Mouse (Mus musculus): ENCODE measurements around the gene D430019H16Rik. TPM values are rescaled to one million over a fixed set of nuclear protein-coding genes. Genes with fewer than 3 reads are reported as not detected.

D430019H16Rik gene
- polyA plus RNA-seq, 1 experiment = not detected

- Histone ChIP-seq H3K4me1 (no peaks in the 10 kb centered on the region), H3K36me3 (replicated peaks; ENCODE audit: low read length) (no peaks in the 10 kb centered on the region), H3K9me3 (peaks cover 52% of the 10 kb centered on the region), H3K27me3 (replicated peaks) (no peaks in the 10 kb centered on the region), H3K4me3 (replicated peaks) (no peak overlapping the region)
- TF ChIP-seq GATA1 (IDR thresholded peaks at IDR 0.05; ENCODE audit: borderline replicate concordance, low read length) (no peak), FLI1 (IDR thresholded peaks at IDR 0.05; ENCODE audit: low read length) (no peak)
Measured at GRCm38 (mm10) chr12:105443569-105443968, 10.1 kb upstream of the D430019H16Rik start.

- Histone ChIP-seq H3K4me1 (no peaks in the 10 kb centered on the region), H3K4me3 (replicated peaks) (no peak overlapping the region), H3K27me3 (replicated peaks) (no peaks in the 10 kb centered on the region), H3K9me3 (peaks cover 55% of the 10 kb centered on the region), H3K36me3 (replicated peaks; ENCODE audit: low read length) (no peaks in the 10 kb centered on the region)
- no peak for TF ChIP-seq GATA1 (IDR thresholded peaks at IDR 0.05; ENCODE audit: borderline replicate concordance, low read length)
- TF ChIP-seq FLI1 (IDR thresholded peaks at IDR 0.05; ENCODE audit: low read length) = no peak
Measured at GRCm38 (mm10) chr12:105445767-105446166, 7.9 kb upstream of the D430019H16Rik start.

- no peak overlapping the region for H3K4me3 ChIP-seq (replicated peaks)
- TF ChIP-seq GATA1 (IDR thresholded peaks at IDR 0.05; ENCODE audit: borderline replicate concordance, low read length) (no peak), FLI1 (IDR thresholded peaks at IDR 0.05; ENCODE audit: low read length) (no peak)
- H3K4me1 ChIP-seq = peaks cover 4% of the 10 kb centered on the region; the same call in 1 of the 2 replicates
- peaks cover 12% of the 10 kb centered on the region for H3K27me3 ChIP-seq (replicated peaks)
- peaks cover 43% of the 10 kb centered on the region for H3K9me3 ChIP-seq
- H3K36me3 ChIP-seq (replicated peaks; ENCODE audit: low read length) = no peaks in the 10 kb centered on the region
Measured at GRCm38 (mm10) chr12:105449239-105449638, 4.4 kb upstream of the D430019H16Rik start.

GRCm38 (mm10) chr12:105454258-105455062 lies 804 bp downstream of the D430019H16Rik start:
- H3K36me3 ChIP-seq (replicated peaks; ENCODE audit: low read length) = no peaks in the 10 kb centered on the region
- no peak overlapping the region for H3K4me3 ChIP-seq (replicated peaks)
- peaks cover 4% of the 10 kb centered on the region; the same call in 1 of the 2 replicates for H3K4me1 ChIP-seq
- peaks cover 3% of the 10 kb centered on the region; the same call in 1 of the 2 replicates for H3K9me3 ChIP-seq
- peaks cover 27% of the 10 kb centered on the region for H3K27me3 ChIP-seq (replicated peaks)
- TF ChIP-seq FLI1 (IDR thresholded peaks at IDR 0.05; ENCODE audit: low read length) (no peak), GATA1 (IDR thresholded peaks at IDR 0.05; ENCODE audit: borderline replicate concordance, low read length) (no peak)

DNA sequence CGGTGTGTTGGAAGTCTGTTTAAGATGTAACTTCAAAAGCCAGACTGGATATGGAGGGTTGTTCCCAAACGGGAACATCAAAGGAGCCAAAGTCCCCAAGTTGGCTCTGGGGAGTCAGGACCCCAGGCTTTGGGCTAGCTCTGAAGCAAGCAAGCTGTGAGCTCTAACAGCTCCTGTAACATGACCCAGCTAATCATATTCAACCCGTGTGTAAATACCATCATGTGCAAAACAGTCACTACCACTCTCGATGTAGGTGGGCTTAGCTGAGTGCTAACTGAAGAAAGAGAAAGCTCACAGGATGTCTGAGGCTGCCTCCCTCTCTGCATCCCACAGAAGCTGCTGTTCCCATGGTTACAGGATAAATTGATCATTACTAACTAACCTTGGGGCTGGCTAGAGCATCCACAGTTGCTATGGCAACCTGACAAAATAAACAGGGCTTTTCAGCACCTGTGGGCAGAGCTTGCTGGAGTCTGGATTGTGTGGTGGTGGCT lies 1.5 kb downstream of the D430019H16Rik start:
- Histone ChIP-seq H3K27me3 (replicated peaks) (peaks cover 27% of the 10 kb centered on the region), H3K4me1 (peaks cover 4% of the 10 kb centered on the region; the same call in 1 of the 2 replicates), H3K4me3 (replicated peaks) (no peak overlapping the region), H3K36me3 (replicated peaks; ENCODE audit: low read length) (no peaks in the 10 kb centered on the region), H3K9me3 (peaks cover 3% of the 10 kb centered on the region; the same call in 1 of the 2 replicates)
- TF ChIP-seq GATA1 (IDR thresholded peaks at IDR 0.05; ENCODE audit: borderline replicate concordance, low read length) (no peak), FLI1 (IDR thresholded peaks at IDR 0.05; ENCODE audit: low read length) (no peak)

- no peak for TF ChIP-seq FLI1 (IDR thresholded peaks at IDR 0.05; ENCODE audit: low read length)
- no peak for TF ChIP-seq GATA1 (IDR thresholded peaks at IDR 0.05; ENCODE audit: borderline replicate concordance, low read length)
- Histone ChIP-seq H3K36me3 (replicated peaks; ENCODE audit: low read length) (no peaks in the 10 kb centered on the region), H3K9me3 (no peaks in the 10 kb centered on the region), H3K4me1 (peaks cover 3% of the 10 kb centered on the region; the same call in 1 of the 2 replicates), H3K27me3 (replicated peaks) (peaks cover 20% of the 10 kb centered on the region), H3K4me3 (replicated peaks) (no peak overlapping the region)
Measured at GRCm38 (mm10) chr12:105458791-105459190, 5.1 kb downstream of the D430019H16Rik start.

DNA sequence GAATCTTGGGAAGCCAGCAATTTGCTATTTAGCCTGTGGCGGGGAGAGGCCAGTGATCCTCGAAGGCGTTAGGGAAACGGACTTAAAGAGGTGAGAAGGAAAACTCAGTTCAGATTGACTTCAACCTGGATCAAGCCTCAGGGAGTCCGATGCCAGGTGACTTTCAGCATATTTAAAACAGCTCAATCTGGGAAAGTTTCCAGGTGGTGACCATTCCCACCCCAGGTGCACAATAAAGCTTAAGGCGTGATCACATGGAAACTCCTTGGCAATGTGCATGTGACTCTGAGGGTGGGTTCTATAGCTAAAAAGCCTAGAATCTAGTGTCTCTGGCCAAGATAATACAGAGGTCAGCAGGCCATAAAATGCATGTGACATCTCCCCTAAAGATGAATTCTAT lies 7.4 kb downstream of the D430019H16Rik start:
- TF ChIP-seq GATA1 (IDR thresholded peaks at IDR 0.05; ENCODE audit: borderline replicate concordance, low read length) (no peak), FLI1 (IDR thresholded peaks at IDR 0.05; ENCODE audit: low read length) (no peak)
- H3K9me3 ChIP-seq = no peaks in the 10 kb centered on the region
- no peak overlapping the region for H3K4me3 ChIP-seq (replicated peaks)
- no peaks in the 10 kb centered on the region for H3K36me3 ChIP-seq (replicated peaks; ENCODE audit: low read length)
- no peaks in the 10 kb centered on the region for H3K27me3 ChIP-seq (replicated peaks)
- no peaks in the 10 kb centered on the region for H3K4me1 ChIP-seq

- H3K36me3 ChIP-seq (replicated peaks; ENCODE audit: low read length) = no peaks in the 10 kb centered on the region
- H3K27me3 ChIP-seq (replicated peaks) = peaks cover 4% of the 10 kb centered on the region
- no peak overlapping the region for H3K4me3 ChIP-seq (replicated peaks)
- no peak for TF ChIP-seq FLI1 (IDR thresholded peaks at IDR 0.05; ENCODE audit: low read length)
- TF ChIP-seq GATA1 (IDR thresholded peaks at IDR 0.05; ENCODE audit: borderline replicate concordance, low read length) = no peak
- no peaks in the 10 kb centered on the region for H3K9me3 ChIP-seq
- H3K4me1 ChIP-seq = no peaks in the 10 kb centered on the region
Measured at GRCm38 (mm10) chr12:105469026-105469425, 15.4 kb downstream of the D430019H16Rik start.

DNA sequence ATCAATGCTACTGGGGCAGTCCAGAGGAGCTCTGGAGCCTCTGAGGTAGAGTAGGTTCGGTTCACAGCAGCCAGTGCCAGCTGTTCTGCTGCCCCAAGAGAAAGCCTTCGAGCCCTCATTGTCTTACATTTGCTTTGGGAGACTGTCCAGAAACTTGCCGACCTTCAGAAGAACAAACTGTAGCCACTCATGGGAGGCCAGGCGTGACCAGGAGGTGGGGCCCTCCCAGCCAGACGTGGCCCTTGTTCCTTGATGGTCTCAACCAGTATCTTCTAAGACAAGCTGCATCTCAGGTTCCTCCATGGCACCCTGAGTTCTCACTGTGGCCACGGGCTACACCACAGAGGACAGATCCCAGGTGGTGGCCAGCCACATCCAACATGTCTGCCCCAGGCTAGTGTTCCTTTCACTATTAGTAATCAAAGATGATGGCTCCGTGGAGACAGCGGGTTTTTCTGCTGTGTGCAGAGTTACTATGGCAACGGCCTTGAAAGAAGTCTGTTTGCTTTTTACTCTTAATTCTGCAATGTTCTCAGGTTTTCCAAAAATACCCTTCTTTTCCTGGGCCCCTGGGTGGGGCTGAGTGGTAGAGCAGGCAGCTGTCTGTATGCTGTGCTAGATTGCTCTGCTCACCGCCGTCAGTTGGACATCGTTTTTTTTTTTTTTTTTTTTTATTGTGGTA lies 21.7 kb downstream of the D430019H16Rik start:
- Histone ChIP-seq H3K4me3 (replicated peaks) (no peak overlapping the region), H3K4me1 (no peaks in the 10 kb centered on the region), H3K27me3 (replicated peaks) (peaks cover 4% of the 10 kb centered on the region), H3K36me3 (replicated peaks; ENCODE audit: low read length) (no peaks in the 10 kb centered on the region), H3K9me3 (peaks cover 12% of the 10 kb centered on the region)
- TF ChIP-seq FLI1 (IDR thresholded peaks at IDR 0.05; ENCODE audit: low read length) (no peak), GATA1 (IDR thresholded peaks at IDR 0.05; ENCODE audit: borderline replicate concordance, low read length) (no peak)

- TF ChIP-seq FLI1 (IDR thresholded peaks at IDR 0.05; ENCODE audit: low read length) (no peak), GATA1 (IDR thresholded peaks at IDR 0.05; ENCODE audit: borderline replicate concordance, low read length) (no peak)
- peaks cover 4% of the 10 kb centered on the region for H3K27me3 ChIP-seq (replicated peaks)
- no peak overlapping the region for H3K4me3 ChIP-seq (replicated peaks)
- peaks cover 12% of the 10 kb centered on the region for H3K9me3 ChIP-seq
- no peaks in the 10 kb centered on the region for H3K4me1 ChIP-seq
- no peaks in the 10 kb centered on the region for H3K36me3 ChIP-seq (replicated peaks; ENCODE audit: low read length)
Measured at GRCm38 (mm10) chr12:105476453-105476852, 22.8 kb downstream of the D430019H16Rik start.
